Mouse (Mus musculus) cerebellum, adult 11-12 months (tissue): ENCODE results near the gene Snupn.
"Not testable (repeated sequence)": the region's sequence is repeated elsewhere in the genome, so short reads cannot be mapped to it uniquely, and the experiment has no call there.

Experiments used
- DNase-seq: peaks from one replicate; pipeline ENCODE4 v3.0.0; 2022

Snupn gene

GRCm38 (mm10) chr9:56936861-56937222 is 13.8 kb upstream of the Snupn start:
- DNase-seq = no peak

- peak; percentile 89 for DNase-seq
These were observed 13.2 kb upstream of the Snupn start, which contains the start of gene Imp3 for GRCm38 (mm10) chr9:56937223-56938160. TSS of gene Imp3 (plus strand) at chr9:56937475.

GRCm38 (mm10) chr9:56938374-56938773 is 12.3 kb upstream of the Snupn start:
- no peak for DNase-seq

GRCm38 (mm10) chr9:56947481-56947880 is 3.2 kb upstream of the Snupn start:
- DNase-seq = peak; percentile 24

- DNase-seq = not testable (repeated sequence)
These were observed 2.0 kb upstream of the Snupn start for GRCm38 (mm10) chr9:56948699-56949098.

- no peak for DNase-seq
These were observed 911 bp upstream of the Snupn start for GRCm38 (mm10) chr9:56949767-56950166.

GRCm38 (mm10) chr9:56953562-56953961 is 2.9 kb downstream of the Snupn start:
- no peak for DNase-seq

- DNase-seq = no peak
These were observed 6.4 kb downstream of the Snupn start for GRCm38 (mm10) chr9:56956966-56957675.

- DNase-seq = no peak
These were observed 8.0 kb downstream of the Snupn start for GRCm38 (mm10) chr9:56958689-56959088.

- no peak for DNase-seq
These were observed 10.9 kb downstream of the Snupn start for GRCm38 (mm10) chr9:56961591-56961990.

- no peak for DNase-seq
These were observed 19.5 kb downstream of the Snupn start for GRCm38 (mm10) chr9:56970158-56970557.

GRCm38 (mm10) chr9:56973960-56974524 is 23.4 kb downstream of the Snupn start:
- no peak for DNase-seq

GRCm38 (mm10) chr9:56975199-56975598 is 24.5 kb downstream of the Snupn start:
- no peak for DNase-seq

- DNase-seq = no peak
These were observed 29.5 kb downstream of the Snupn start for GRCm38 (mm10) chr9:56980186-56980585.

GRCm38 (mm10) chr9:56981502-56981901 is 30.8 kb downstream of the Snupn start:
- no peak for DNase-seq

- DNase-seq = peak; percentile 82
These were observed 43.9 kb downstream of the Snupn start, which contains the start of gene Ptpn9 for GRCm38 (mm10) chr9:56994286-56995197. TSS of gene Ptpn9 (plus strand) at chr9:56994923.

- DNase-seq = peak; percentile 49
These were observed 44.7 kb downstream of the Snupn start for GRCm38 (mm10) chr9:56995198-56996027.

GRCm38 (mm10) chr9:56996028-56996346 is 45.3 kb downstream of the Snupn start:
- DNase-seq = peak; percentile 25

GRCm38 (mm10) chr9:56997206-56997605 is 46.5 kb downstream of the Snupn start:
- peak; percentile 10 for DNase-seq

GRCm38 (mm10) chr9:57003011-57003410 is 52.3 kb downstream of the Snupn start:
- DNase-seq = no peak

- no peak for DNase-seq
These were observed 61.7 kb downstream of the Snupn start for GRCm38 (mm10) chr9:57012393-57012792.

GRCm38 (mm10) chr9:57012895-57013294 is 62.2 kb downstream of the Snupn start:
- no peak for DNase-seq
